Mouse (Mus musculus): Measurements from ENCODE around the gene Gtpbp3.

Gtpbp3 gene

DNA sequence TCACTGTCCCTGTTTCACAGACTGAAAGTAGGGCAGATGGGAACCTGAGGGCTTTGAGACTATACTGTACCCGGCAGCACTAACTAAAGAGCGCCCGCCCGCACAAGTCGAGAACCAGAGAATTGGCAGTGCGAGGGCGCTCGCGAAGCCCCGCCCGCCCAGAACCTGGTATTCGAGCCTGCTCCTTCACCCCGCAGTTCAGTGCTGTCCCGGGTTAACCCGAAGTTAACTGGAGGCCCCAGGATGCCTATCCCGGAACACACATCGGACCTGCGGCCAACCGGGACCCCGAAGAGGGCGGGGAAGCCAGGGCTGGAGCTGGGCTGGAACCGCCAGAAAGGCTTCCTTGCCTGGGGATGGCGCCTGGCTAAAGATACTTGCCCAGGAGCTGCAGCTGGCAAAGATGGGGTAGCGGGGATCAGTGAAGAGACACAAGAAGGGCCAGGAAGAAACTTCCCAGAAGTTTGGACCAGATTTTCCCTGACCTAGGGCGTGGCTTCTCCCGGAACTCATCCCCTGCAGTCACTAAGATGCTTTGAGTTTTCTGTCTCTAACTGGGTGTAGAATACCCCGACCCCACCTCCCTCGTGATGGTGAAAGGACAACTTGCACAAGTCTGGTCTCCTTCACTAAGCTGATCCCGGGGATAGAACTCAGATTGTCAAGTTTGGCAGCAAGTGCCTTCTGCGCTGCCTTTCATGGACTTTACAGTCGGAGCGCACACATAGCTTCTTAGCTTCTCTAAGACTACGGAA, at the start of gene Gtpbp3:
Gene Gtpbp3, plus strand, starts transcription at position 413 of the 755 bp plus-strand sequence.
- DNase-seq (ENCODE audit: low spot score in 2 of 2) = peak; percentile 58 to 68

DNA sequence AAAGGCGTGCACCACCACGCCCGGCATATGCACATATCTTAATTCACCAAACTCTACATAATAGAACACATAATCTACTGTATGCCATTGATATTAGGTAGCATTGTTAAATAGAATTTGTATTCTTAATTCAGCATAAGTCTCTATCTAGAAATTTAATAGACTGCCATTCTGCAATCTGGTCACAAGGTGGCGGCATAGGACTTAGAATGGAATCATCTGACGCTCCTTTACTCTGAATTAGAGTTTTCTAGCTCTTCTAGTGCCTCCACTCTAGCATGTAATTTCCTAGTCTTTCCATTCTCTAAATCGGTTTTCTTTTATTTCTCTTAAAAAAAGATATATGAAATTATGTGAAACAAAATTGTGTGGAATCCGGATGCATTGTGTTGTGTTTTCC, 46.5 kb upstream of the Gtpbp3 start:
- no peak for DNase-seq (ENCODE audit: low spot score in 2 of 2)

DNA sequence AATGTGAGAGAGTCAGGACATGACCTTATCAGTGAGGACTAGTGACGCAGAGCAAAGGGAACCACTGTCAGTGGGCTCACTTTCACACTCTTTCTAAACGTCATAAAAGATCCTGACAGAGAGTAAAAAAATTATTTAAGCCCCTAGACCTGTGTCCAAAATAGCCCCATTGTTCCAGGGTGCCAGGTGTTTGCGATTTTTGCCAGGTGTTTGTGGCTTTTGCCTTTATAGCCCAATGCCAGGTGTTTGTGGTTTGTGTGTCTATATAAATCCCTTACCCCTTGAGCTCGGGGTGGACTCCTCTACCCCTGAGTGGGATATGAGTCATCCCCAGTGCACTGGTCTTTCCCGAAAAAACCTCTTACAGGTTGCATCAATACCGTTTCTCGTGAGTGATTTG, 42.8 kb upstream of the Gtpbp3 start:
- DNase-seq (ENCODE audit: low spot score in 2 of 2) = no peak

DNA sequence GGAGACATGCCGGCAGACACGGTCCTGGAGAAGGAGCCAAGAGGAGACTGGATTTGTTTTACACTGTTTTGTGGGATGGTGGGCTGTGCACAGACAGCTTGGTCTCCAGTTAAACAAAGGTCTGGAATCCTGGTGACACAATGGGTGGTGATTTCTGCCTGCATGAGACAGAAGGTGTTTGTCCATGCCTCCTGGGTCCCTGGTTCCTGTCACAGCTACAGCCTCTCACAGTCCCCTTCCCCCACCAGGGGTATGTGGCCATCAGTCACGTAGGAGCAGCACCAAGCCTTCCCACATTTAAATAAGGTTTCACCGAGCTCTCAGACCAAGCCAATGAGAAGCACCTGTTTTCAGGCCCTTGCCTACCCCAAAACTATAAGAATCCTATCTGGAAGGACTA, 36.6 kb upstream of the Gtpbp3 start:
- DNase-seq (ENCODE audit: low spot score in 2 of 2) = no peak

DNA sequence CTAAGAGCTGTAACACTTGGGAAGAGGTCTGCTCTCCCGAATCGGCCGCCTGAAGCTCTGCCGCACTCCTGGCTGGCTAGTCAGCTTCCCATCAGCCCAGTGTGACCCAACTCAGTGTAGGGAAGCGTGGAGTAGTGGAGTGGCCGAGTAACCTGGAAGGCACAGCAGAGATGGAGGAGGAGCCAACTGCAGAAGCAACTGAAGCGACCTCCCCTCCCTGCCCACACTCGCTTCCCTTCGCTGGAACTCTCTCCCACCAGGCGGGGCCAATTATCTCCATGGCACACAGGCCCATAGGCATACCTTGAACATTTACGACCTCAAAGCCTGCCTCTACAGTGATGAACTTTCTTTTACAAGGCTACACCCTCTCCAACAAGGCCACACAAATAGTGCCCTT, 36.1 kb upstream of the Gtpbp3 start:
- DNase-seq (ENCODE audit: low spot score in 2 of 2) = no peak

DNA sequence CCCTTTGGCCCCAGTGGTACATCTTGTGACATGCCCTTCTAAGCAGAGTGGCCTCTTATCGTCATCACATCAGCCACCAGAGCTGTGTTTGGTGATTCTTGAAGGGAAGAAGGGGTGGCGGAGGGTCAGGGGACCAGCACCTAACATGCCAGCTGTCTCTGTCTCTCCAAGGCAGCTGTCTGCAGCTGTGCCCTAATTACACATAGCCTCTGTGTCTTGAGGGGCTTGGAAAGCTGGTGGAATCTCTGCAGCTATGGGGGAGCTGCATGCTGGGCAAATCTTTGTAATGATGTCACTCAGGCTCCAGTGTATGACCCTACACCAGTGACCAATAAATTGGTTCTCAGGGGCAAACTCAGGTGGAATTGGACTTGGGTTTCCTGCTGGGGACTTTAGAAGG, 35.2 kb upstream of the Gtpbp3 start:
- no peak for DNase-seq (ENCODE audit: low spot score in 2 of 2)

DNA sequence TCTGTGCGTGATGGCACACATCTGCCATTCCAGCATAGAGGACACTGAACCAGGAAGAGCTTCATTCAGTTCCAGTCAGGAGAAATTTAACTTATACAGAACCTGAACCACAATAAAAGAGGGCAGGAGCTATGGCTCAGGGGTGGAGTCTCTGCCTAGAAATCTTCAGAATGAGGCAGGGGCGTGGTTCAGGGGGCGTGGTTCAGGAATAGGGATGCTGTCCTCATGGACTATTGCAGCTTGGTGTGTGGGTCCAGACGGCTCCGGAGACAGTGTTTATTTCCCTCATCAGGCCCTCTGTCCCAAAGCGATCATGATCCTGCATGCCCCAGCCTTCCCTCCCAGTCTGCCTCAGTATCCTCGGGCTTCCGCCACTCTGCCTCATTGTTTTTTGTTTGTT, 33.2 kb upstream of the Gtpbp3 start:
- DNase-seq (ENCODE audit: low spot score in 2 of 2) = no peak

DNA sequence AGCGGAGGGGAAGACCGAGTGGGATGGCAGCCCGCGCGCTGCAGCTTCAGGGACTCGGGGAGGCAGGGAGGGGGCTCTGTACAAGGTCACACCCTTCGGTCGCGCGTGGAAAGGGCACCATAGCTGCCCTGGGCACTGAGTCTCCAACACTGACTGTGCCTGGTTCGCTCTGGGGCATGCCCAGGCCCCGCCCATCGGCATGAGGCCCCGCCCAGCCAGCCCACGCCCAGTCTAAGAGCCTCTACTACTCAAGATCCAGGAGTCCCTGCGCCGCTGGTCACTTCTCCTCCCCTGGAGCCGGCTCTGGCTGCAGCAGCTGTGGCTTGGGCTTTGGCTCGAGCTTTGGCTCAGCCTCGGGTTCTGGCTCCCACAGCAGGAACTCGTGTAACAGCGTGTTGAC, 31.0 kb upstream of the Gtpbp3 start:
- DNase-seq (ENCODE audit: low spot score in 2 of 2) = no peak

DNA sequence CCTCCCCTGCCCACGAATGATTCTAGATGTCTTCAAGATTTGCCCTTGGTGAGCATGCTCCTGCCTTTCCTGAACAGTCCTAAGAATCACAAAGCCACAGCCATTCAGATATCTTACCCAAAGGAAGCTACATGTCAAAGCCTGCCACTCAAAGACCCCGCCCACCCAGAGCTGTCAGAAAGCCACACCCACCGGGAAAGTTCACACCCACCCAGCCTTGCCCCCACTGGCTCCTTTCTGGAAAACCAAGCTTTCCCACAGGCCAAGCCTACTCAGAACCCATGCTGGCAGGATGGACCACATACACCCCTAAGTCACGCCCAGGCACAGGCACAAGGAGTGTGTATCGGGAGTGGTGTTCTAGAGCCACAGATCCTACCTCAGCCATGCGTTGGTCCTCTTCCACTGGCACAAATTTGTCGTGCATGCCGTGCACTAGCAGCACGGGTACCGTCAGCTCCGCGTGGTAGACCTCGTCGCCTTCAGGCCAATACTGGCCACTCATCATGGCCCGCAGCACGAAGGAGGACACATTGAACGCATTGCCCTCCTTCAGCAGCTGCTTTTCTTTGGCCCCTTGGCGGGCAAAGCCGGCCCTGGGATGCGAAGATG, 30.1 kb upstream of the Gtpbp3 start:
- DNase-seq (ENCODE audit: low spot score in 2 of 2) = peak in 1 of 2 experiments; percentile 1

DNA sequence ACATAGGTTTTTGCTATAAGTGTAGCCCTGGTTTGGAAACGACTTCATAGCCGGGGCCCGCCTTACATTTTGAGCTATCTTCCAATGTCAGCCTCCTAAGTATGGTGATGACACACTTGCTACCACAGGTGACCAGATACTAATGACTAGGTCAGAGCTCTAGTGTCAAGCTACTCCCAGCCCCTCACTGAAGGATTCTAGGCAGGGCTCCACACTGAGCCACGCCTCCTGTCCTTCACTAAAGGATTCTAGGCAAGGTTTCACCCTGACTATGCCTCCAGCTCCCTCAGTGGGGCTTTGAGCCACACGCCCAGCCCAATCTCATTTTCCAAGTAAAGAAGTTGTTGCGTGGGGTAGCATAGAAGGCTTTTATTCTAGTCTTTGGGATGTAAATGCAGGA, 27.2 kb upstream of the Gtpbp3 start:
- no peak for DNase-seq (ENCODE audit: low spot score in 2 of 2)

DNA sequence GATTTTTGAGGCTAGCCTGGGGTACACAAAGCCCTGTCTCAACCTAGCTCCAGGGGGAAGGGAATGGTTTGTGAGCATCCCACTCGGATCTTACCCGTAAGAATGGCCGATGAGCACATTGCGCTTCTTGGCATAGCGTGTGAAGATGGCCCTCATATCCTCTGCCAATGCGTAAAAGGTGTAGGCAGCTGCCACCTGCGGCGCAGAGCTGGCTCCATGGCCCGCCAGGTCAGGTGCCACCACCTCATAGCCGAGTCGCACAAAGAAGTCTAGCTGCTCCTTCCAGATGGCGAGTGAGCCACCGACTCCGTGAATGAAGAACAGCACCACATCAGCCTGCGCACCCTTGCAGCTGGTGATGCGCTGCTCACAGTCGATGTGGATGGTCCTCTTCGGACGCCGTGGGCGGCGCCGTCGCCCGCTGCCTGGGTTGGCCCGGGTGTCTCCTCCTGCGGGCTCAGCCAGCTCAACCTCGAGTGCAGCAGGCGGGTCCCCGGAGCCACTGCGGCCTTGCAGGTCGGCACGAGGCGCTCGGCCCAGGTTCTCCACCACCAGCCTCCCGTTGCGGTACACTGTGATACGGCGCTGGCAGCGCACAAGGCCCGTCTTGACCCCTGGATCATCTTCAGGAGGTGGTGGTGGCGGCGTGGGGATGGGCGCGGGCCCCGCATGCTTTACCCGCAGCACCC, 26.6 kb upstream of the Gtpbp3 start:
- DNase-seq (ENCODE audit: low spot score in 2 of 2) = no peak

DNA sequence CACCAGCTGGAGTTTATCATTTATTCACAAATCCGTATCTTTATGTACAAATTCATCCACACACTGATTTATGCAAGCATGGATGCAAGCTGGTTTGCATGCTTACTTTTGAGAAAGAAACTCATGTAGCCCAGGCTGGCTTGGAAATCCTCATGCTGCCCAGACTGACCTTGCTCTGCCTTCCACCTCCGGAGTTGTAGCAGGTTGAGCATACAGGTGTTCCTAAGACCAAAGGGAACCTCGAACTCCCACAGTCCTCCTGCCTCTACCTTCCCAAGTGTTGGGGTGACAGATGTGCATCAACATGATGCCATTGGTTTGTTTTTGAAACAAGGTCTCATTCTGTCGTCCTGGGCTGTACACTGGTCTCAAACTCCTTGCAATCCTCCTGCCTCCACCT, 25.7 kb upstream of the Gtpbp3 start:
- DNase-seq (ENCODE audit: low spot score in 2 of 2) = no peak

DNA sequence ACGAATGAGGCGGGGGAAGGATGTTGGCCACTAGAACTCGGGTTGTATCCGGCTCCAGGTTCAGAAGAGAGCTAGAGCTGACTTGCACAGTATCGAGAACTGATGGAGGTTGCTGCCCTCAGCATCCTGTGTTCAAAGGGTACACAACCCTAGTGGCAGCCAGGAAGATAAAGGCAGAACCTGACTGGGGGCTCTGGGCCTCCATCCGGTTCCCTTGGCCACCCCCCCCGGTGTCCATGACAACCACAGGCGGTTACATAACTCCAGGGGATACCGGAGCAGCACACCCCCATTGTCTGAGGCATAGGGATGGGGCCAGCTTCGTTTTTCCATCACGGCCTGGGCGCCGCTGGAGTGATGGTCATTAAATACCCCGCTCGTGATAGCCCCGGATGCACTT, 25.1 kb upstream of the Gtpbp3 start:
- peak in 1 of 2 experiments; percentile 50 for DNase-seq (ENCODE audit: low spot score in 2 of 2)

DNA sequence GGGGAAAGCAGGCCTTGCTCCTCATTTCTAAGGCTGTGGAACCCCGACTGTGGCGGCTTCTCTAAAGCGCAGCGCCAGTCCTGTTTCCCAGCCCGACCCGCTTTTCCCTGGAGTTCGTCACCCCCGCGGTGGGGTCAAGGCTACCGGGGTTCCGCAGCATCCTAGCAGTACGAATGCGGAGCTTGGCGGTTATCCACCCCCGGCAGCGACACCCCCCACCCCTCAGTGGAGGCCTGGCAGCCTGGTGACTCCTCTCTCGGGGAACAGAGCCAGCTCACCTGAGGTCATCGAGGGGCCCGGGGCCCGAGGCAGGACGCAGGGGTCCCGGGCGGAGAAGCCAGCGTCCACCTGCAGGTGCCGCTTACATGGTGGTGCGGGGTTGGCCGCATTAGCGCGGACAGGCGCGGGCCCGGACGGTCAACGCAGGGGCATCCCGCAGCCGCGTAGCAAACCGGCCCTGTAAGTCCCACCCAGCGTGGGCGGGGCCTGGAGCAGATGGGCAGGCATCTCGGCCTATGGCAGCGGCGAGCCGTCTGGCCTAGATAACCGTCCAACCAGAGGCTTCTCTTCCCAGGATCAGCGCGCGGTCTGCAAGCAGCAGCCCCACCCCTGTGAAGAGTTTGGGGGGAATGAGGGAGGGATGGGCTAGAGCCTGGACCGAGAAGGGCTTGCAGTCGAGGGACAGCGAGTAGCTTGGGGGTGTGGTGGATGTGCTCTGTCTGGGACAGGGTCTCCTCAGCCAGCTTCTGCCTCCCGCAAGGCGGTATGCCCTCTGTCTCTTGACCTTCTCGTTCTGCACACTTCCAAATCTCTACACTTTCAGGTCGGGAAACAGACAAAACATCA, 24.5 kb upstream of the Gtpbp3 start, which contains the start of gene Abhd8:
Gene Abhd8, minus strand, starts transcription at position 468 of the 846 bp plus-strand sequence.
- DNase-seq (ENCODE audit: low spot score in 2 of 2) = peak; percentile 99

DNA sequence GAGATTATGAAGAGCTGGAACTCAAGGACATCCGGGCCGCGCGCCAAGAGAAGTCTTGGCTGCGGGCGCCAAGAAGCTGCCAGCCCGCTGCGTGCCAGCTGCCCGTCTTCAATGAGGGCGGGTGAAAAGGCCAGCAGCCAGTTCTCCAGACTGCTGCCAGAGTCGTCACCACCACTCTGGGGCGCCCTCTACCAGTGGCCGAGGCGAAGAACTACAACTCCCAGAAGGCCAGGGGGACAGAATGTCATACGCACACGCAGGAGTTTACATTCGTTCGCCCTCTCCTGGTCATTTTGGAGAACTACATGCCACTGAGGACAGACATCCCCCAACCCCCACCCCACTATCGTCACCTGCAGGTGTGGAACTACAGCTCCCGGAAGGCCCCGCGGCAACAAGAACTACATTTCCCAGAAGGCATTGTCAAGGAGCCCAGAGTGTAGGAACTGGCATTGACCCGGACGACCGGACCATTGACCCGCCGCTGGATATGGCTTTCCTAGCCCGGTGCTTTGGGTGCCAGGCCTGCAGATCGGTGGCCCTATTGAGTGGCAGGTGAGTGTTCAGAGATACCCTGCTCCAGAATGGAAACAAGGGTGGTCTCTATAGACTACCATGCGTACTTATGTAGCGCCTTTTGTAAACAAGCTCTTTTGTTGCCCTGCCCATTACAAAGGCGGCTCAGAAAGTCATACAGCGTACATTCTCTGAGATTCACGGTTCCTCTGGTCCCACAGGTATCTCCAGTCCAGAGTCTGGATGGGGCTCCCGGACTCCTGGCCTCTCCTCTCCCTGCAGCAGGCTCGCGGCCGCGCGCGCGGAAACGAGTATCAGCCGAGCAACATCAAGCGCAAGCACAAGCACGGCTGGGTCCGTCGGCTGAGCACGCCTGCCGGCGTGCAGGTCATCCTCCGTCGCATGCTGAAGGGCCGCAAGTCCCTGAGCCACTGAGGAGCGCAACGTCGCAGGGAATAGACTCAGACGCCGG, 23.1 kb upstream of the Gtpbp3 start, which contains the start of gene Mrpl34:
Gene Mrpl34, plus strand, starts transcription at position 447 of the 988 bp plus-strand sequence.
- peak; percentile 97 to 99 for DNase-seq (ENCODE audit: low spot score in 2 of 2)

DNA sequence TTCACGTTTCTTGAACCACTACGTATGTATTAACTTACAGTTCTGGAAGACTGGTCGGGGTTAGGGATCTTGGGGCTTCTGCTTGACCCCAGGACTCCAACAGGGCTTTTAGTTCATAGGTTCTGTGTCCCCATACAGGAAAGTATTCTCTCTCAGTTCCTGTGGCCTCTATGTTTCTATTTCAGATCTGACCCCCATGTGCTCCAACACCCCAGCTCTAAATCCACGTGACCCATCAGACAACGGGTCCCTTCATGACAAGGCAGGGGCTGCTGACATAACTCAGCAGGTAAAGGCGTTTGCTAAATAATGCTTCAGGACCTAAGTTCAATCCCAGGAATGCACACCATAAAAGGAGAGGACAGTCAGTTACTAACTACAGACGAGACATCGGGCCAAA, 22.2 kb upstream of the Gtpbp3 start:
- DNase-seq (ENCODE audit: low spot score in 2 of 2) = no peak

DNA sequence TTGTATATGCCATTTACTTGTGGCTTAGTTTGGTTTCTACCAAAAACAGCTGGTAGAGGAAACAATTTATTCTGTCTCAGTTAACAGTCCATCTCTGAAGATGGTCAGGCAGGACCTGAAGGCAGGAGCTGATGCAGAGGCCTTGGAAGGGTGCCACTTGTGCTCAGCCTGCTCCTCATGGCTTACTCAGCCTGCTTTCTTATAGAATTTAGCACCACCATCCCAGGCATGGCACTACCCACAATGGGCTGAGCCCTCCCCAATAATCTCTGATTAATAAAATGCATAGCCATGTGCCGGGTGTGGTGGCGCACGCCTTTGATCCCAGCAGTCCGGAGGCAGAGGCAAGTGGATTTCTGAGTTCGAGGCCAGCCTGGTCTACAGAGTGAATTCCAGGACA, 21.7 kb upstream of the Gtpbp3 start:
- DNase-seq (ENCODE audit: low spot score in 2 of 2) = no peak

DNA sequence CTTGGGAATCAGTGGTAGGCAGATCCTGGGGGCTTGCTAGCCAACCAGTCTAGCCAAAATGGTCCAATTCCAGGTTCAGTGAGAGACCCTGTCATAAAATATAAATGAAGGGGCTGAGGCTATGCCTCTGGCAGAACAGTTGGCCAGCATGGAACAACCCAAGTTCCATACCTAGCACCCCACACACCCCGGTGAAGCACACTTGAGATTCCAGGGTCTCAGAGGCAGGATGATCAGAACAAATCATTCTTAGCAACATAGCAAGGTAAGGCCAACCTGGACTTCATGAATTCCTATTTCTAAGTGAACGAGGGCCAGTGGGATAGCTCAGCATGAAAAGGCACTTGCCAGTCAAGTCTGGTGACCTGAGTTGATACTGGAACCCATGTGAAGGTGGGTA, 20.7 kb upstream of the Gtpbp3 start:
- no peak for DNase-seq (ENCODE audit: low spot score in 2 of 2)

DNA sequence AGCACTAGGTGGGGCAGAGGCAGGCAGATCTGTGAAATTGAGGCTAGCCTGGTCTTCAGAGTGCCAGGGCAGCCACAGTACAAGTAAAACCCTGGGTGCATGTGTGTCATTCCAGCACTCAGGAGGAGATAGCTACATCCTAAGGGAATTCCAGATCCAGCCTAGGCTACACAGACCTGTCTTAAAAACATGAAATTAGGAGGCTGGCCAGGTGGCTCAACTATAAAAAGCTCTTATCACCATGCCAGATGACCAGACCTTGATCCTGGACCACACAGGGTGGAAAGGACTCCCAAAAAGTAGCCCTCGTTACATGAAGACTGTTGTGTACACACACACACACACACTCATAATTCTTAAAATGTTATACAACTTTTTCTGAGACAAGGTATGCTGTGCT, 19.9 kb upstream of the Gtpbp3 start:
- DNase-seq (ENCODE audit: low spot score in 2 of 2) = no peak

DNA sequence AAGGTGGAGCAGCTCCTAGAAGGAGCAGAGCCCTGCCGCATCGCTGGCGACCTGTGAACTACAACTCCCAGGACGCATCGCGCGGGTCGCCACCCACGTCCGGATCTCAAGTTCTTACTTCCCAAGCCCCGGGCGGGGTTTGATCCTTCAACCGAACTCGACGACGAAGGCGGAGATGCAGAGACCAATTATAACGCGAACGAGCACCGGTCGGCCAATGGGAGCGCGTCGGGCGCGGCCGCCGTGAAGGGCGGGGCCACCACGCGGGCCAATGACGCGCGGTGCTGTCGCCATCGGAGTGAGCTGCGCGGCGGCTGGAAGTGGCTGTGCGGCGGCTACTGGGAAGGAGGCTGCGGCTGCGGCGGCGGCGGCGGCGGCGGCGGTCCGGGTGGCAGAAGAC, 19.0 kb upstream of the Gtpbp3 start, which contains the start of gene Dda1:
Gene Dda1, plus strand, starts transcription at position 284 of the 400 bp plus-strand sequence.
- DNase-seq (ENCODE audit: low spot score in 2 of 2) = peak; percentile 94 to 97

DNA sequence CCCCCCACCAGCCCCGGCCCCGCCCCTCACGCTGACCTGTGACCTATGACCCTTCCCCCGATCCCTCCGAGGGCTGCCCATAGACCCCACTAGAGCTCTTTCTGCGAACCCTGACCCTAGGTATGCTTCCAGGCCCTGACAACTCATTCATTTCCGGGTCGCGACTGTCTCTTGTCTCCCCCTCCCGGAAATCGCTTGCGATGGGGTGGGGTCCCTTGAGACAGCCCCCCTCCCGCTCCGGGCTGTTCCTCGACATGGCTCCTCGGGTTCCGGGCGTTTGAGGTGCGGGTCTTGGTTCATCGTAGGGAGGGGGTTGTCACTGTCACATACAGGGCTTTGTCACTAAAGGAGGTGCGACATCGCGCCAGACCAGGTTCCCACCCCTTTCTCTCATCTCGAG, 18.5 kb upstream of the Gtpbp3 start:
- DNase-seq (ENCODE audit: low spot score in 2 of 2) = no peak
